Mouse (Mus musculus) kidney, adult 8-10 months (tissue): ENCODE measurements around the gene Unc80.

Experiments
- DNase-seq, 2 experiments: peaks; one replicate each; pipeline ENCODE4 v3.0.0; 2022

Unc80 gene

DNA sequence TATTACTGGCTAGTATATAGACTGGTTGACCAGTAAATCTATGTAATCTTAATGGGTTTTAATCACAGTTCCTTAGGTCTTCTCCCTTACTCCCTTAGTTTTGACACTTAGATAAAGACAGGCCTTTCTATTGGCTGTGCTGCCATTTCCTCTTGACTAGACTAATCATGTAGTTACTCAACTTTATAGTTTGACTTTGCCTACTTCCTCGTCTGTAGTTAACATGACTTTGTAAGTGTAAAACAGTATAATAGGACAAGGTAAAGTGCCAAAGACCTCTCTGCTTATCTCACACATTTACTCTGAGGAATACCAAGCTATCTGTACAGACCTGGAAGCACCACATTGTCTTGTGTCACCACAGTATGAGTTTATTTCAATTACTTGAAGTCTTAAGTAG, 262.4 kb downstream of the Unc80 start:
- DNase-seq = no peak
